Mouse (Mus musculus): ENCODE measurements around the gene Faf2. TPM values are rescaled to one million over a fixed set of nuclear protein-coding genes. Genes with fewer than 3 reads are reported as not detected.

Gene Faf2
- total and polyA plus RNA-seq, 3 experiments, result 40.8 to 51.7 (median 43.7) TPM

- dilution Hi-C loops (cut with MboI; ENCODE audit: extremely low pct_ligation_motif_present, extremely low pct_unique_long_range_greater_than_20kb, low sequenced_read_pairs), result no loop called here
- Histone ChIP-seq H3K4me3 (replicated peaks in 1 of 3; ENCODE audit: low read depth in 2 of 3, low read length in 2 of 3, poor library complexity in 1 of 3) (no peak overlapping the region), H3K9ac (ENCODE audit: insufficient read depth, low read depth) (no peak overlapping the region), H3K4me1 (ENCODE audit: control insufficient read depth in 1 of 2, insufficient read depth in 2 of 2) (no peaks in the 10 kb centered on the region), H3K27ac (ENCODE audit: insufficient read depth, low read depth) (no peak overlapping the region), H3K9me3 (replicated peaks; ENCODE audit: low read length) (no peaks in the 10 kb centered on the region), H3K79me2 (replicated peaks; ENCODE audit: control insufficient read depth, extremely low read depth, insufficient read depth, poor library complexity, severe bottlenecking) (no peaks in the 10 kb centered on the region), H3K27me3 (replicated peaks) (no peaks in the 10 kb centered on the region), H3K36me3 (replicated peaks in 1 of 2; ENCODE audit: control insufficient read depth in 1 of 2, insufficient read depth in 1 of 2, low read length in 1 of 2) (peaks cover 11 to 70% of the 10 kb centered on the region in 2 experiments), H3K4me2 (ENCODE audit: insufficient read depth, low read depth, poor library complexity, severe bottlenecking) (no peak overlapping the region)
- no peak for TF ChIP-seq TCF12 (IDR thresholded peaks at IDR 0.05; ENCODE audit: low read depth, low read length)
- TF ChIP-seq ZMIZ1 (IDR thresholded peaks at IDR 0.05; ENCODE audit: low read depth, low read length), result no peak
- TF ChIP-seq HCFC1 (IDR thresholded peaks at IDR 0.05; ENCODE audit: low read depth, low read length), result no peak
- no peak for TF ChIP-seq NELFE (IDR thresholded peaks at IDR 0.05; ENCODE audit: low read depth, low read length)
- TF ChIP-seq MAZ (IDR thresholded peaks at IDR 0.05; ENCODE audit: low read depth, low read length), result no peak
- no peak for TF ChIP-seq TBP (conservative IDR thresholded peaks at IDR 0.05; ENCODE audit: low read depth, low read length)
- TF ChIP-seq CHD2 (IDR thresholded peaks at IDR 0.05; ENCODE audit: low read length), result no peak
- TF ChIP-seq MAFK (IDR thresholded peaks at IDR 0.05; ENCODE audit: insufficient replicate concordance, low read length), result no peak
- TF ChIP-seq CHD1 (IDR thresholded peaks at IDR 0.05; ENCODE audit: low read depth, low read length), result no peak
- no peak for TF ChIP-seq IRF4 (IDR thresholded peaks at IDR 0.05; ENCODE audit: low read depth, low read length)
- TF ChIP-seq SIN3A (IDR thresholded peaks at IDR 0.05; ENCODE audit: low read length), result no peak
- TF ChIP-seq CTCF (conservative IDR thresholded peaks at IDR 0.05 in 1 of 2, IDR thresholded peaks at IDR 0.05 in 1 of 2; ENCODE audit: low read depth in 2 of 2, low read length in 2 of 2), result no peak
- TF ChIP-seq MYC (IDR thresholded peaks at IDR 0.05; ENCODE audit: low read depth, low read length), result no peak
- no peak for TF ChIP-seq EP300 (IDR thresholded peaks at IDR 0.05; ENCODE audit: low read length)
- TF ChIP-seq E2F4 (IDR thresholded peaks at IDR 0.05; ENCODE audit: insufficient replicate concordance, low read depth, low read length), result no peak
- TF ChIP-seq ZNF384 (IDR thresholded peaks at IDR 0.05; ENCODE audit: low read depth, low read length), result no peak
- TF ChIP-seq JUND (conservative IDR thresholded peaks at IDR 0.05; ENCODE audit: low read depth, low read length), result no peak
- in situ Hi-C loops (cut with MboI; ENCODE audit: low pct_ligation_motif_present, low pct_unique_long_range_greater_than_20kb, low sequenced_read_pairs), result no loop called here
- DNase-seq (ENCODE audit: extremely low read depth), result no peak
Observed at GRCm38 (mm10) chr13:54598622-54599143, 22.9 kb upstream of the Faf2 start.

- H3K4me1 ChIP-seq (ENCODE audit: control insufficient read depth in 1 of 2, insufficient read depth in 2 of 2), result no peaks in the 10 kb centered on the region
- H3K9me3 ChIP-seq (replicated peaks; ENCODE audit: low read length), result no peaks in the 10 kb centered on the region
- H3K79me2 ChIP-seq (replicated peaks; ENCODE audit: control insufficient read depth, extremely low read depth, insufficient read depth, poor library complexity, severe bottlenecking), result no peaks in the 10 kb centered on the region
- H3K27me3 ChIP-seq (replicated peaks), result no peaks in the 10 kb centered on the region
- H3K9ac ChIP-seq (ENCODE audit: insufficient read depth, low read depth), result no peak overlapping the region
- TF ChIP-seq GABPA (IDR thresholded peaks at IDR 0.05; ENCODE audit: insufficient replicate concordance, low read depth, low read length), result no peak
- TF ChIP-seq CTCF (conservative IDR thresholded peaks at IDR 0.05 in 1 of 2, IDR thresholded peaks at IDR 0.05 in 1 of 2; ENCODE audit: low read depth in 2 of 2, low read length in 2 of 2), result no peak
- TF ChIP-seq USF2 (conservative IDR thresholded peaks at IDR 0.05; ENCODE audit: low read depth, low read length), result no peak
- no peak for TF ChIP-seq IRF4 (IDR thresholded peaks at IDR 0.05; ENCODE audit: low read depth, low read length)
- no peak for TF ChIP-seq POLR2A (IDR thresholded peaks at IDR 0.05; ENCODE audit: low read depth, low read length)
- TF ChIP-seq JUN (IDR thresholded peaks at IDR 0.05; ENCODE audit: insufficient read depth, low read depth, low read length), result no peak
- TF ChIP-seq RCOR1 (conservative IDR thresholded peaks at IDR 0.05; ENCODE audit: low read depth, low read length), result no peak
- TF ChIP-seq E2F4 (IDR thresholded peaks at IDR 0.05; ENCODE audit: insufficient replicate concordance, low read depth, low read length), result no peak
- TF ChIP-seq TCF12 (IDR thresholded peaks at IDR 0.05; ENCODE audit: low read depth, low read length), result no peak
- no peak for TF ChIP-seq ZNF384 (IDR thresholded peaks at IDR 0.05; ENCODE audit: low read depth, low read length)
- TF ChIP-seq BHLHE40 (IDR thresholded peaks at IDR 0.05; ENCODE audit: low read depth, low read length), result no peak
- no peak for TF ChIP-seq POLR2AphosphoS2 (IDR thresholded peaks at IDR 0.05; ENCODE audit: low read depth, low read length)
- H3K27ac ChIP-seq (ENCODE audit: insufficient read depth, low read depth), result no peak overlapping the region
- no peak overlapping the region for H3K4me2 ChIP-seq (ENCODE audit: insufficient read depth, low read depth, poor library complexity, severe bottlenecking)
- H3K36me3 ChIP-seq (replicated peaks in 1 of 2; ENCODE audit: control insufficient read depth in 1 of 2, insufficient read depth in 1 of 2, low read length in 1 of 2), result peaks cover 5 to 44% of the 10 kb centered on the region in 2 experiments
- H3K4me3 ChIP-seq (replicated peaks in 1 of 3; ENCODE audit: low read depth in 2 of 3, low read length in 2 of 3, poor library complexity in 1 of 3), result no peak overlapping the region
- dilution Hi-C loops (cut with MboI; ENCODE audit: extremely low pct_ligation_motif_present, extremely low pct_unique_long_range_greater_than_20kb, low sequenced_read_pairs) (no loop called here), in situ Hi-C loops (cut with MboI; ENCODE audit: low pct_ligation_motif_present, low pct_unique_long_range_greater_than_20kb, low sequenced_read_pairs) (no loop called here)
- no peak for DNase-seq (ENCODE audit: extremely low read depth)
Observed at GRCm38 (mm10) chr13:54602639-54603111, 18.9 kb upstream of the Faf2 start.

Data from CH12.LX (cell line).